ENCODE assay signal across 25 mouse cellular contexts in genomic region chr2:165157900-165158299, GRCm38 (mm10).
DNase-seq lines count a peak whose midpoint lies in the region; ATAC-seq and TF ChIP-seq lines count a peak whose summit lies in the region.
"Had no signal": no experiment of that assay in that cellular context is flagged by ENCODE, and none has a peak within 500 bp of the region (broad histone marks: within the 10 kb centered on the region; RNA-seq: fewer than 3 reads in every experiment).

No protein-coding gene starts in this region.

- no peak for TF ChIP-seq CTCF in midbrain, postnatal 0 days (IDR thresholded peaks at IDR 0.05)

- H3K36me3 ChIP-seq in forebrain, embryonic 12.5 days (replicated peaks), result no peaks in the 10 kb centered on the region
- no peaks in the 10 kb centered on the region for H3K36me3 ChIP-seq in forebrain, embryonic 13.5 days (ENCODE audit: poor library complexity, severe bottlenecking)
- H3K36me3 ChIP-seq in midbrain, embryonic 14.5 days (ENCODE audit: control insufficient read depth, insufficient read depth, low read length), result no peaks in the 10 kb centered on the region
- no peaks in the 10 kb centered on the region for H3K36me3 ChIP-seq in midbrain, postnatal 0 days (ENCODE audit: insufficient read depth, low read length)
- H3K36me3 ChIP-seq in hindbrain, embryonic 11.5 days (ENCODE audit: control insufficient read depth, insufficient read depth, low read length), result no peaks in the 10 kb centered on the region
- no peaks in the 10 kb centered on the region for H3K36me3 ChIP-seq in hindbrain, embryonic 16.5 days (ENCODE audit: control insufficient read depth, insufficient read depth, low read length)
- H3K36me3 ChIP-seq: heart, embryonic 12.5 days; kidney, embryonic 15.5 days; limb, embryonic 13.5 days; lung, embryonic 15.5 days; neural tube, embryonic 15.5 days had no signal

- WGBS in forebrain, embryonic 12.5 days, result 39% methylated on average over 11 of the region's 11 CpGs
- WGBS in forebrain, embryonic 13.5 days, result 42% methylated on average over 11 of the region's 11 CpGs
- WGBS in midbrain, embryonic 14.5 days, result 35% methylated on average over 11 of the region's 11 CpGs
- WGBS in midbrain, postnatal 0 days, result 41% methylated on average over 11 of the region's 11 CpGs
- 68% methylated on average over 11 of the region's 11 CpGs for WGBS in hindbrain, embryonic 11.5 days
- WGBS in hindbrain, embryonic 16.5 days, result 39% methylated on average over 11 of the region's 11 CpGs

- no peaks in the 10 kb centered on the region for H3K9me3 ChIP-seq in forebrain, embryonic 12.5 days
- no peaks in the 10 kb centered on the region for H3K9me3 ChIP-seq in forebrain, embryonic 13.5 days (replicated peaks)
- no peaks in the 10 kb centered on the region for H3K9me3 ChIP-seq in midbrain, embryonic 14.5 days (ENCODE audit: control insufficient read depth, low read length)
- no peaks in the 10 kb centered on the region for H3K9me3 ChIP-seq in midbrain, postnatal 0 days (ENCODE audit: low read length)
- H3K9me3 ChIP-seq in hindbrain, embryonic 11.5 days (ENCODE audit: control insufficient read depth, low read length), result no peaks in the 10 kb centered on the region
- H3K9me3 ChIP-seq in hindbrain, embryonic 16.5 days (ENCODE audit: control insufficient read depth, low read length), result no peaks in the 10 kb centered on the region
- H3K9me3 ChIP-seq: heart, embryonic 12.5 days; kidney, embryonic 15.5 days; limb, embryonic 13.5 days; lung, embryonic 15.5 days; neural tube, embryonic 15.5 days had no signal

- H3K4me1 ChIP-seq in forebrain, embryonic 12.5 days, result peaks cover 40% of the 10 kb centered on the region
- H3K4me1 ChIP-seq in forebrain, embryonic 13.5 days, result peaks cover 33% of the 10 kb centered on the region
- peaks cover 22% of the 10 kb centered on the region for H3K4me1 ChIP-seq in midbrain, embryonic 14.5 days (ENCODE audit: control insufficient read depth, insufficient read depth, low read length)
- peaks cover 7% of the 10 kb centered on the region; the same call in 1 of the 2 replicates for H3K4me1 ChIP-seq in midbrain, postnatal 0 days (ENCODE audit: insufficient read depth, low read length)
- H3K4me1 ChIP-seq in hindbrain, embryonic 11.5 days (replicated peaks; ENCODE audit: control insufficient read depth, insufficient read depth, low read length), result peaks cover 3% of the 10 kb centered on the region; the same call in 1 of the 2 replicates
- peaks cover 23% of the 10 kb centered on the region for H3K4me1 ChIP-seq in hindbrain, embryonic 16.5 days (ENCODE audit: control insufficient read depth, insufficient read depth, low read depth, low read length)
- H3K4me1 ChIP-seq: kidney, embryonic 15.5 days; lung, embryonic 15.5 days had no signal

- peak; percentile 61 for DNase-seq in midbrain, embryonic 14.5 days
- DNase-seq in midbrain, postnatal 0 days (ENCODE audit: low spot score), result no peak
- no peak for DNase-seq in hindbrain, embryonic 11.5 days (ENCODE audit: low spot score)
- no peak for DNase-seq in right cerebral cortex, postnatal 36 days (ENCODE audit: low spot score in 2 of 2)
- DNase-seq: cerebellum, adult 8-10 months; cerebellum, postnatal 36 days; forebrain, postnatal 0 days; heart, adult 2 months; kidney, adult 18-20 months; kidney, postnatal 25 days; right cerebral cortex, postnatal 25 days; spleen, adult 18-20 months; thymus, postnatal 14 days had no signal

- 0 out of 2 replicates have a peak overlapping the region, but pooled peaks have one; percentile 21 for H3K27ac ChIP-seq in forebrain, embryonic 12.5 days
- H3K27ac ChIP-seq in forebrain, embryonic 13.5 days, result no peak overlapping the region
- peak overlapping the region; percentile 67 for H3K27ac ChIP-seq in midbrain, embryonic 14.5 days (replicated peaks; ENCODE audit: low read depth, low read length)
- H3K27ac ChIP-seq in midbrain, postnatal 0 days (ENCODE audit: low read depth, low read length), result no peak overlapping the region
- no peak overlapping the region for H3K27ac ChIP-seq in hindbrain, embryonic 11.5 days (ENCODE audit: low read depth, low read length)
- H3K27ac ChIP-seq in hindbrain, embryonic 16.5 days (ENCODE audit: low read depth, low read length), result no peak overlapping the region
- H3K27ac ChIP-seq: heart, adult 2 months; kidney, embryonic 15.5 days; left cerebral cortex, adult 2 months; limb, embryonic 13.5 days; lung, embryonic 15.5 days had no signal

- no peak overlapping the region for H3K4me3 ChIP-seq in forebrain, embryonic 12.5 days (replicated peaks)
- no peak overlapping the region for H3K4me3 ChIP-seq in forebrain, embryonic 13.5 days
- no peak overlapping the region for H3K4me3 ChIP-seq in midbrain, embryonic 14.5 days (replicated peaks; ENCODE audit: low read depth, low read length)
- H3K4me3 ChIP-seq in midbrain, postnatal 0 days (ENCODE audit: low read depth, low read length), result no peak overlapping the region
- no peak overlapping the region for H3K4me3 ChIP-seq in hindbrain, embryonic 11.5 days (ENCODE audit: low read depth, low read length)
- no peak overlapping the region for H3K4me3 ChIP-seq in hindbrain, embryonic 16.5 days (ENCODE audit: low read length)
- H3K4me3 ChIP-seq: heart, adult 2 months; heart, embryonic 12.5 days; kidney, embryonic 15.5 days; left cerebral cortex, adult 2 months; limb, embryonic 13.5 days; lung, embryonic 15.5 days; neural tube, embryonic 15.5 days had no signal

- H3K27me3 ChIP-seq in forebrain, embryonic 12.5 days, result peaks cover 20% of the 10 kb centered on the region; the same call in 1 of the 2 replicates
- peaks cover 3% of the 10 kb centered on the region; the same call in 1 of the 2 replicates for H3K27me3 ChIP-seq in forebrain, embryonic 13.5 days
- no peaks in the 10 kb centered on the region for H3K27me3 ChIP-seq in midbrain, embryonic 14.5 days (ENCODE audit: control insufficient read depth, insufficient read depth, low read length)
- H3K27me3 ChIP-seq in midbrain, postnatal 0 days (ENCODE audit: insufficient read depth, low read length), result no peaks in the 10 kb centered on the region
- H3K27me3 ChIP-seq in hindbrain, embryonic 11.5 days (ENCODE audit: control insufficient read depth, insufficient read depth, low read length), result 0 out of 2 replicates have a peak, but pooled peaks cover 2% of the 10 kb centered on the region
- peaks cover 2% of the 10 kb centered on the region; the same call in 1 of the 2 replicates for H3K27me3 ChIP-seq in hindbrain, embryonic 16.5 days (replicated peaks; ENCODE audit: control insufficient read depth, insufficient read depth, low read length)

- H3K4me2 ChIP-seq in forebrain, embryonic 12.5 days, result no peak overlapping the region
- H3K4me2 ChIP-seq in forebrain, embryonic 13.5 days, result no peak overlapping the region
- no peak overlapping the region for H3K4me2 ChIP-seq in midbrain, embryonic 14.5 days (ENCODE audit: low read length)
- H3K4me2 ChIP-seq in midbrain, postnatal 0 days (ENCODE audit: low read depth, low read length, poor library complexity, severe bottlenecking), result no peak overlapping the region
- no peak overlapping the region for H3K4me2 ChIP-seq in hindbrain, embryonic 11.5 days (replicated peaks; ENCODE audit: low read depth, low read length)
- H3K4me2 ChIP-seq in hindbrain, embryonic 16.5 days (ENCODE audit: low read length), result no peak overlapping the region
- H3K4me2 ChIP-seq: heart, embryonic 12.5 days; kidney, embryonic 15.5 days; limb, embryonic 13.5 days; liver, embryonic 11.5 days; lung, embryonic 15.5 days; neural tube, embryonic 15.5 days had no signal

- ATAC-seq in forebrain, embryonic 12.5 days (ENCODE audit: low FRiP score), result peak; percentile 61; the same call in 1 of the 2 replicates
- ATAC-seq in forebrain, embryonic 13.5 days, result no peak
- no peak for ATAC-seq in midbrain, embryonic 14.5 days (ENCODE audit: low FRiP score, low TSS enrichment)
- ATAC-seq in midbrain, postnatal 0 days (ENCODE audit: low FRiP score), result no peak
- ATAC-seq in hindbrain, embryonic 11.5 days (ENCODE audit: low FRiP score), result peak; percentile 47; the same call in 1 of the 2 replicates
- peak; percentile 13; the same call in 1 of the 2 replicates for ATAC-seq in hindbrain, embryonic 16.5 days
- ATAC-seq: activated CD4-positive, CD25-positive, alpha-beta regulatory T cell, adult 4 months; CD4-positive, CD25-positive, alpha-beta regulatory T cell, adult 4 months; forebrain, postnatal 0 days had no signal

- no peak overlapping the region for H3K9ac ChIP-seq in forebrain, embryonic 12.5 days
- H3K9ac ChIP-seq in forebrain, embryonic 13.5 days, result no peak overlapping the region
- no peak overlapping the region for H3K9ac ChIP-seq in midbrain, embryonic 14.5 days (replicated peaks; ENCODE audit: low read length)
- no peak overlapping the region for H3K9ac ChIP-seq in midbrain, postnatal 0 days (replicated peaks; ENCODE audit: low read length, poor library complexity, severe bottlenecking)
- no peak overlapping the region for H3K9ac ChIP-seq in hindbrain, embryonic 11.5 days (ENCODE audit: low read depth, low read length)
- H3K9ac ChIP-seq in hindbrain, embryonic 16.5 days (ENCODE audit: low read depth, low read length), result no peak overlapping the region
- H3K9ac ChIP-seq: forebrain, postnatal 0 days; heart, embryonic 12.5 days; kidney, embryonic 15.5 days; limb, embryonic 13.5 days; lung, embryonic 15.5 days; neural tube, embryonic 15.5 days had no signal

Comparison
In these comparisons a context has a peak if more than half of its experiments do, and no peak if none do; other contexts are left out.
1. ATAC-seq: peak in forebrain, embryonic 12.5 days (single experiment), hindbrain, embryonic 11.5 days (single experiment) and hindbrain, embryonic 16.5 days (single experiment); none in forebrain, embryonic 13.5 days (single experiment), midbrain, embryonic 14.5 days (single experiment) and midbrain, postnatal 0 days (single experiment).
2. H3K27ac ChIP-seq: peak in forebrain, embryonic 12.5 days (single experiment) and midbrain, embryonic 14.5 days (single experiment); none in forebrain, embryonic 13.5 days (single experiment), midbrain, postnatal 0 days (single experiment), hindbrain, embryonic 11.5 days (single experiment) and hindbrain, embryonic 16.5 days (single experiment).